Mouse (Mus musculus): Measurements from ENCODE around the gene Mpg. TPM values are rescaled to one million over a fixed set of nuclear protein-coding genes. Genes with fewer than 3 reads are reported as not detected.
"Not testable (repeated sequence)": the region's sequence is repeated elsewhere in the genome, so short reads cannot be mapped to it uniquely, and the experiment has no call there.

Gene Mpg
- 10 to 100 TPM; 11.2 to 14.3 TPM for total RNA-seq (2021)
- long read RNA-seq, experiment 1, transcript Mpg-201 (4 exons, 1,737 nt), result major isoform, 20 of 35 reads
- long read RNA-seq, experiment 1, partial matches to known transcripts, result 3 of 35 reads
- long read RNA-seq, experiment 1, other reads (novel, unspliced or antisense), result 11 of 35 reads
- long read RNA-seq, experiment 2, transcript Mpg-201 (4 exons, 1,737 nt), result major isoform, 11 of 16 reads
- long read RNA-seq, experiment 2, partial matches to known transcripts, result 1 of 16 reads
- long read RNA-seq, experiment 2, other reads (novel, unspliced or antisense), result 4 of 16 reads

- DNase-seq, result peak; percentile 89
These were observed at the start of gene Mpg for GRCm38 (mm10) chr11:32226124-32226871. Mpg (plus strand) TSS chr11:32226505.

- DNase-seq, result no peak
These were observed 47.8 kb upstream of the Mpg start for GRCm38 (mm10) chr11:32178506-32178905.

- DNase-seq, result no peak
These were observed 45.1 kb upstream of the Mpg start for GRCm38 (mm10) chr11:32181246-32181645.

GRCm38 (mm10) chr11:32181973-32182868 lies 44.1 kb upstream of the Mpg start:
- DNase-seq, result peak; percentile 91

GRCm38 (mm10) chr11:32184469-32184868 lies 41.8 kb upstream of the Mpg start:
- DNase-seq, result no peak

GRCm38 (mm10) chr11:32186031-32186430 lies 40.3 kb upstream of the Mpg start:
- no peak for DNase-seq

- no peak for DNase-seq
These were observed 39.0 kb upstream of the Mpg start for GRCm38 (mm10) chr11:32187256-32187655.

- no peak for DNase-seq
These were observed 37.4 kb upstream of the Mpg start for GRCm38 (mm10) chr11:32188881-32189280.

GRCm38 (mm10) chr11:32189434-32189833 lies 36.9 kb upstream of the Mpg start:
- DNase-seq, result no peak

GRCm38 (mm10) chr11:32190119-32190518 lies 36.2 kb upstream of the Mpg start:
- DNase-seq, result no peak

- no peak for DNase-seq
These were observed 35.6 kb upstream of the Mpg start for GRCm38 (mm10) chr11:32190603-32191110.

GRCm38 (mm10) chr11:32193156-32193555 lies 33.1 kb upstream of the Mpg start:
- no peak for DNase-seq

- DNase-seq, result no peak
These were observed 32.2 kb upstream of the Mpg start for GRCm38 (mm10) chr11:32194086-32194485.

GRCm38 (mm10) chr11:32194626-32195025 lies 31.7 kb upstream of the Mpg start:
- no peak for DNase-seq

- DNase-seq, result no peak
These were observed 30.3 kb upstream of the Mpg start for GRCm38 (mm10) chr11:32195867-32196540.

- peak; percentile 2 for DNase-seq
These were observed 29.6 kb upstream of the Mpg start for GRCm38 (mm10) chr11:32196727-32197126.

GRCm38 (mm10) chr11:32197766-32198165 lies 28.5 kb upstream of the Mpg start:
- no peak for DNase-seq

- no peak for DNase-seq
These were observed 27.9 kb upstream of the Mpg start for GRCm38 (mm10) chr11:32198256-32198955.

GRCm38 (mm10) chr11:32199230-32199629 lies 27.1 kb upstream of the Mpg start:
- DNase-seq, result no peak

- DNase-seq, result no peak
These were observed 26.2 kb upstream of the Mpg start, which contains the start of gene Il9r for GRCm38 (mm10) chr11:32200075-32200601. Il9r (minus strand) TSS chr11:32200279.

- not testable (repeated sequence) for DNase-seq
These were observed 25.3 kb upstream of the Mpg start for GRCm38 (mm10) chr11:32200992-32201391.

Data from gastrocnemius, postnatal 10 days (tissue).